Mouse (Mus musculus) embryonic facial prominence, embryonic 12.5 days (tissue): ENCODE results near the gene Slc9a7. TPM values are rescaled to one million over a fixed set of nuclear protein-coding genes. Genes with fewer than 3 reads are reported as not detected.

ENCODE experiments used
- ATAC-seq: fragments of 200-750 bp; cut with Nextera tagmentation; 2 replicates; pipeline ENCODE4 v1.8.0; 2017; ENCODE audit not compliant: insufficient number of reproducible peaks, insufficient read depth, low FRiP score, low TSS enrichment
- H3K27ac ChIP-seq: fragments of 300-500 bp; sonication (generic); 2 replicates; pipeline ENCODE4 v1.5.1; 2016; ENCODE audit warnings: mild to moderate bottlenecking
- H3K27me3 ChIP-seq: fragments of 300-500 bp; sonication (generic); 2 replicates; pipeline ENCODE4 v1.6.1; 2016; ENCODE audit warnings: mild to moderate bottlenecking, moderate library complexity
- H3K36me3 ChIP-seq: fragments of 300-500 bp; sonication (generic); 2 replicates; pipeline ENCODE4 v1.6.1; 2016; ENCODE audit warnings: mild to moderate bottlenecking
- H3K4me1 ChIP-seq: fragments of 300-500 bp; sonication (generic); 2 replicates; pipeline ENCODE4 v1.6.1; 2016
- H3K4me2 ChIP-seq: fragments of 300-500 bp; sonication (generic); replicated peaks from 2 replicates; pipeline ENCODE4 v1.6.1; 2016; ENCODE audit warnings: mild to moderate bottlenecking, moderate library complexity
- H3K4me3 ChIP-seq: fragments of 300-500 bp; sonication (generic); 2 replicates; pipeline ENCODE4 v1.5.1; 2016; ENCODE audit warnings: mild to moderate bottlenecking
- H3K9ac ChIP-seq: fragments of 300-500 bp; sonication (generic); 2 replicates; pipeline ENCODE4 v1.6.1; 2016; ENCODE audit warnings: mild to moderate bottlenecking, moderate library complexity
- H3K9me3 ChIP-seq: fragments of 300-500 bp; sonication (generic); 2 replicates; pipeline ENCODE4 v1.6.1; 2016; ENCODE audit warnings: mild to moderate bottlenecking, moderate library complexity
- WGBS: fragments of 180-500 bp; shearing (Covaris S2); methylation state at CpG from one replicate; pipeline ENCODE4 v1.1.7; 2016; 5-methylcytosine and 5-hydroxymethylcytosine counted together
- polyA plus RNA-seq: library from polyadenylated mRNA; unstranded; fragments of >200 nt; fragmentation: Nextera tagmentation; extraction: Ambion mirVana; gene quantifications from 2 replicates; pipeline ENCODE4 v1.2.1, GENCODE M21; 2016

The Slc9a7 gene
- polyA plus RNA-seq: 0.80 and 1.2 TPM in 2 replicates

DNA sequence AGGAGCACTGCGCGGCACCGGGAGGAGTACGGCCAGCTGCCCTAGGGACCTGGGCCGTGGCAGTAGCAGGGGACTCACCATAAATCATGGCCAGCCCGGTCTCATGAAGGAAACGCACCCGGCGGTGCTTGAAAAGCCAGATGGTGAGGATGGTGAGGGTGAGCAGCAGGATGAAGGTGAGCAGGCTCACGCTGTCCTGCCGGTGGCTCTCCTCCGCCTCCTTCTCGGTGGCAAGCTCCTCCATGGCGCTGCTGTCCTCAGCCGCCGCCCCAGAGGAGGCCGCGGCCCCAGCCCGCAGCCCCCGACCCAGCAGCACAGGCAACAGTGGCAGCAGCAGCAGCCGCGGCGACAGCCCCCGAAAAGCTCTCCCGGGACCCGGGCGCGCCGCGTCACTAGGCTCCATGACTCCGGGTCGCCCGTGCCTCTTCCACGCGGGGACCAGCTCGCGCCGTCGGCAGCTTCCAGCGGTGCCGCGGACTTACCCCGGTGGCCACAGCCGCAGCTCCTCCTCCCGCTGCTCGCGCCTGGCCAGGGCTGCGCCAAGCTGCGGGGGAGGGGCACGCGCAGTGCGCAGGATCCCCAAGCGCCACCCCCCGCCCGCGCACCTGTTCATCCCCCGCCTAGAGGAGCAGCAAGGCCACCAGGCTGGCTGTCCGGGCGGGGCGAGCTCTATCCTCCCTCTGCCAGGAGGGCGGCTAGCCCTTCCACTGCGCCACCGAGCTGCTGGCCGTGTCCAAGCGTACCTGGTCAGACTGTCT is at the start of gene Slc9a7:
Gene Slc9a7, minus strand, starts transcription at position 526 of the 758 bp plus-strand sequence.
- WGBS: 13% methylated on average over 42 of the region's 65 CpGs
- peak; percentile 82; the same call in 1 of the 2 replicates for ATAC-seq
- no peak within 1 kb of the TSS for H3K27ac ChIP-seq

DNA sequence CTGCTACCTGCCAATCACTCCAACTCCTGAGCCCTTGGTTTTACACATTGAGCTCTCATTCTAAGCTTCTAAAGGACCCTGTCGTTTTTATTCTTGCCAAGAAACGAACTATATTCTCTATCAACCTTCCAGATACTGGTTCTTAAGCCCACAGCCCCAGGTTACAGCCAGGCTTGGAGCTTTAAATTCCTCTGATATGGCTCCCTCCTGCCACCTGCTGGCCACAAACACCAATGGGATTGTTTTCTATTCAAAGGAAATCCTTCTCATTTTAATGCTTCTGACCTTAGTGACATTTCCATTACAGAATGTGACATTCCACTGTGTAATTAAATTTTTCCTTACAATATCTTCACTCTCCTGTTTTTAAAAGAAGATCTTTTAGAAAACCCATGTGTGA is 44.1 kb upstream of the Slc9a7 start:
- ATAC-seq: no peak
- Histone ChIP-seq H3K27me3 (no peaks in the 10 kb centered on the region), H3K4me3 (no peak overlapping the region), H3K4me1 (no peaks in the 10 kb centered on the region), H3K4me2 (no peak overlapping the region), H3K9me3 (no peaks in the 10 kb centered on the region), H3K27ac (no peak overlapping the region), H3K9ac (no peak overlapping the region), H3K36me3 (no peaks in the 10 kb centered on the region)
- 21% methylated on average over 2 of the region's 2 CpGs for WGBS

More for the DNA sequence above, at the start of gene Slc9a7:
- Histone ChIP-seq H3K4me3 (peak within 1 kb of the TSS; percentile 53), H3K4me2 (peak within 1 kb of the TSS; percentile 67), H3K9me3 (no peaks in the 10 kb centered on the region), H3K9ac (peak within 1 kb of the TSS; percentile 36), H3K4me1 (no peaks in the 10 kb centered on the region), H3K36me3 (no peaks in the 10 kb centered on the region), H3K27me3 (no peaks in the 10 kb centered on the region)

DNA sequence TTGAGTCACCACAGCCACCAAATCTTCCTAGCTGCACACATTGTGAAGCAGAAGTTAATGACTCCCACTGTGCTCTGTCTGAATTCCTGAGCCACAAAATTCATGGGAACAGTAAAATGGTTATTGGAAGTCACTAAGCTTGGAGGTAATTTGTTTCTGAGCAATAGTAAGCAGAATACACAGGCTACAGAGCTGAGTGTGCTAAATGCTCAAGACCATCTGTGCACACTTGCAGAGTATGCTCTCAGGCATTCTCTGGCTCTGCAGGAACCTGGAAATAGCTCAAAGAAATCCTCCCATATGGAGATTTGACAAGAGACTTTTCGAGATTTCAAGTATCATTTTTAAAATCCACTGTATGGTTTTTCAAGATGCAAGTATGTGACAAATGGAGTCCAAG is 41.1 kb upstream of the Slc9a7 start:
- Histone ChIP-seq H3K4me2 (no peak overlapping the region), H3K4me3 (no peak overlapping the region), H3K36me3 (no peaks in the 10 kb centered on the region), H3K9me3 (no peaks in the 10 kb centered on the region), H3K4me1 (no peaks in the 10 kb centered on the region), H3K9ac (no peak overlapping the region), H3K27me3 (no peaks in the 10 kb centered on the region), H3K27ac (no peak overlapping the region)
- WGBS: 60% methylated on average over 1 of the region's 1 CpGs
- no peak for ATAC-seq

DNA sequence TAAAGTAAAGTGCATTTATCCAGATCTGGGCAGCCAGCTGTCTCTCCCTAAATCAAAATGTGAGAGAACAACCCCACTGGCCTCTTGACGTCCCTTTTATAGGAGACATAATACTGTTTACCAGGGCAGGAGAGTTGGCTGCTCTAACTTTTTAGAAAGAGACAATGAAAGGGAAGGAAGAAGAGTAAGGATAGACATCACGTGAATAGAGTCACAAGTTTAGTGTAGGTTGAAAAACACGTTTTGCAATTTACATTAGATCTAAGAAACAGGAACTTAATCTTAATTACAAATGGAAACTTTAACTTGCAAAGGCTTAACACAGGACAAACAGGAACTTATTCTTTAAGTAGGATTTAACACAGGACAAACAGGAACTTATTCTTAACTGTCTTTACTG is 15.6 kb upstream of the Slc9a7 start:
- H3K27me3 ChIP-seq: no peaks in the 10 kb centered on the region
- no peak overlapping the region for H3K9ac ChIP-seq
- no peak overlapping the region for H3K4me3 ChIP-seq
- H3K36me3 ChIP-seq: no peaks in the 10 kb centered on the region
- no peak for ATAC-seq
- H3K27ac ChIP-seq: no peak overlapping the region
- WGBS: 31% methylated on average over 3 of the region's 3 CpGs
- H3K9me3 ChIP-seq: no peaks in the 10 kb centered on the region
- H3K4me2 ChIP-seq: no peak overlapping the region
- no peaks in the 10 kb centered on the region for H3K4me1 ChIP-seq

DNA sequence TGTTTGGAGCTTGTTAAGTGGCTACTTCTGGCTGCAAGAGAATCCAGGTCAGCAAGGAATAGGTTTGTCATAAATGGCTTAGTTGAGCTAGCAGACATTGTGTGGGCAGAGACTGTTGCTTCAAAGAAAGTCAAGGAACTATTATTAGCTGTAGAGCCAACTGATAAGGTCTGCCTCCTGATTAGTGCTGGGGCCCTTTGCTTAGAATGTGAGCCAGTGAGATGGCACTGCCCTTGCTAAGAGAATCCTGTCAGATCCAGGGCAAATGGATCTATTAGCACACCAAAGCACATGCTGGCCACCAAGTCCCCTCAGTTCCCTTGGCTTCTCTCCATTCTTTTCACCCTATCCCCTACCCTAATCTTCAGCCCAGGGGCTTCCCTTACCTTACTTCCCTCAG is 14.3 kb upstream of the Slc9a7 start:
- H3K27me3 ChIP-seq: no peaks in the 10 kb centered on the region
- no peaks in the 10 kb centered on the region for H3K36me3 ChIP-seq
- no peak for ATAC-seq
- H3K9ac ChIP-seq: no peak overlapping the region
- H3K4me3 ChIP-seq: no peak overlapping the region
- no peaks in the 10 kb centered on the region for H3K9me3 ChIP-seq
- no peak overlapping the region for H3K27ac ChIP-seq
- H3K4me2 ChIP-seq: no peak overlapping the region
- H3K4me1 ChIP-seq: no peaks in the 10 kb centered on the region

DNA sequence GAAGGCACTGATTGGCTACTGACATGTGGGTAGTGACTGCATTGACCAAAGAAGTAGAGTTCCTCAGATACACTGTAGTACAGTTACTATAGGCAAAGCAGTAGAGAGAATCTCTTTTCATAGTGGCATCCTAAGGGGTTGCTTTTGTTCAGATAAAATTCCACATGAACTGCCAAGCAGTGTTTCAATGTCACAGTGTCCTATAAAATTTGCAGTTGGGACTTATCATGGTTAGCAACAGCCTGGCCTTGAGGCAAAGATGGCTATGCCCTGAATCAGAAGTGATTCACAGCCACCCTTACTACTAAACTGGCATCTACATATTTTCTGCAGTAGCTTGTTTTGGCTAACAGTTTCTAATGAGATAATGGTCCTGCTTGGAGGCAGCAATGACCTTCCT is 11.7 kb upstream of the Slc9a7 start:
- Histone ChIP-seq H3K4me3 (no peak overlapping the region), H3K36me3 (no peaks in the 10 kb centered on the region), H3K27ac (no peak overlapping the region), H3K27me3 (no peaks in the 10 kb centered on the region), H3K4me1 (no peaks in the 10 kb centered on the region), H3K9ac (no peak overlapping the region), H3K4me2 (no peak overlapping the region), H3K9me3 (no peaks in the 10 kb centered on the region)
- ATAC-seq: no peak

DNA sequence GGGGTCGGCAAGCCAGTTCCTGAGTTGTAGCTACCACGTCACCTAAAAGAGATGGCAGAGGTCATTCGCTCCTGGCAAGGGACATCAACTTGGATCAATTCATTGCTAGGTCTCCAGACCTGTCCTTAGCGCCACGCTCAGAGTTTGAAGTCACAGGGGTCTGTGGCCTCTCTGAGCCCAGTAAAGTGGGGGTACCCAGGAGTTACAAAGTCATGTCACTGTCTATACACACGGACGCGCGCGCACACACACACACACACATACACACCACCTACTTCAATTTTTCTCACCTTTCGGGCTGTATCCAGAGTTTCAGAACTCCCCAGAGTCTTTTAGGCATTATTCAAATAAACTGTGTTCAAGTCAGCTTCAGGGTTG is 422 bp upstream of the Slc9a7 start:
- Histone ChIP-seq H3K27me3 (no peaks in the 10 kb centered on the region), H3K4me3 (peak overlapping the region; percentile 53), H3K9ac (no peak overlapping the region), H3K36me3 (no peaks in the 10 kb centered on the region), H3K27ac (no peak overlapping the region), H3K4me1 (no peaks in the 10 kb centered on the region), H3K9me3 (no peaks in the 10 kb centered on the region), H3K4me2 (peak overlapping the region; percentile 67)
- 36% methylated on average over 11 of the region's 11 CpGs for WGBS
- no peak for ATAC-seq

DNA sequence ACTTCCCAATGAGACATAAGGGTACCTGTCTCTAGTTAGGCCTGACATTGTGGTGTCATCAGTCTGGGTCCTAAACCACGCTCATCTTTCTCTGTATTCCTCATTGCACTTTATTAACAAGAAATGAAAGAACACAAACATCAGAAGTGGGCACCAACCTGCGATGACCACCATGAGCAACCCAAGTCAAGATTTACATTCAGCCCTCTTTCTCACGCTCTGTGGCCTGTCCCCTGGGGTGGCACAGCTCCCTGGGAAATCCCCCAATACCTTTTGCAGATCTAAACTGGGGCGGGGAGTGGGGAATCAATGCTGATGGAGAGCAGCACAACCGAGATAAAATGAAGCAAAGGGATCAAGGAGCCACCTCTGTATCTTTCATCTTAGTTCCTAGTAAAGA is 892 bp downstream of the Slc9a7 start:
- Histone ChIP-seq H3K9ac (no peak overlapping the region), H3K4me3 (peak overlapping the region; percentile 53), H3K27ac (no peak overlapping the region), H3K9me3 (no peaks in the 10 kb centered on the region), H3K4me2 (peak overlapping the region; percentile 67), H3K4me1 (no peaks in the 10 kb centered on the region), H3K36me3 (no peaks in the 10 kb centered on the region), H3K27me3 (no peaks in the 10 kb centered on the region)
- no peak for ATAC-seq
- 19% methylated on average over 5 of the region's 5 CpGs for WGBS

DNA sequence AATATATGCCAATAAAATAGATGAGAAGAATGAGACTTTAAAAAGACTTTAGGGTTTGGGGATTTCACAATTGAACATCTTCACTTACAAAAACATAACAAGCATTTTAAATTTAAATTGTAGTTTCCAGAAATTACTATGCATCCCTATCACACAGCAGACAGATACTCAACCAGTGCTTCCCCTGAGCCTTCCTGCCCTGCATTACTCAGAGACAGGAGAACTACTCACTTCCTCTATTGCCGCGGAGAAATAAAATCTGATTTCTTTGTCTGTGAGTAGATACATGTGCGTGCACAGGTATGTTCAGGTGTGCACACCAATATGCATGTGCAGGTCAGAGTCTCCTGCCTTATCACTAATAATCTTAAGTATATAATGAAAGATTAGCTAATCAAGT is 2.9 kb downstream of the Slc9a7 start:
- Histone ChIP-seq H3K4me2 (no peak overlapping the region), H3K9ac (no peak overlapping the region), H3K4me1 (no peaks in the 10 kb centered on the region), H3K27ac (no peak overlapping the region), H3K9me3 (no peaks in the 10 kb centered on the region), H3K36me3 (no peaks in the 10 kb centered on the region), H3K4me3 (no peak overlapping the region), H3K27me3 (no peaks in the 10 kb centered on the region)
- ATAC-seq: no peak
- WGBS: 88% methylated on average over 3 of the region's 3 CpGs

DNA sequence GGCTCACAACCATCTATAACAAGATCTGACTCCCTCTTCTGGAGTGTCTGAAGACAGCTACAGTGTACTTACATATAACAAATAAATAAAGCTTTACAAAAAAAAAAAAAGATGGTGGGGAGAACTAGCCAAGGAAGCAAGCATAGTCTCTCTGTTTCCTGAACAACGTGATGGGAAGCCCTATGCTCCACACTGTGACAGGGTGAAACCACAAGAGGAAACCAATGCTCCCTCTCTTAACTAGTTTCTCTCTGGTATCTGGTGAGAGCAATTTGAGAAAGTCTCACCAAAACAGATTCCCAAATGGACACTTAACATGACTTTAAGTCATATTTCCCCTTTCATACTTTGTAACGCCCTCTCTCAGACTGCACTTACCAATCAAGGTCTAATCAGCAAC is 5.4 kb downstream of the Slc9a7 start:
- Histone ChIP-seq H3K27me3 (no peaks in the 10 kb centered on the region), H3K4me3 (no peak overlapping the region), H3K9me3 (no peaks in the 10 kb centered on the region), H3K9ac (no peak overlapping the region), H3K4me1 (no peaks in the 10 kb centered on the region), H3K36me3 (no peaks in the 10 kb centered on the region), H3K27ac (no peak overlapping the region), H3K4me2 (no peak overlapping the region)
- no peak for ATAC-seq
- WGBS: 67% methylated on average over 2 of the region's 2 CpGs

DNA sequence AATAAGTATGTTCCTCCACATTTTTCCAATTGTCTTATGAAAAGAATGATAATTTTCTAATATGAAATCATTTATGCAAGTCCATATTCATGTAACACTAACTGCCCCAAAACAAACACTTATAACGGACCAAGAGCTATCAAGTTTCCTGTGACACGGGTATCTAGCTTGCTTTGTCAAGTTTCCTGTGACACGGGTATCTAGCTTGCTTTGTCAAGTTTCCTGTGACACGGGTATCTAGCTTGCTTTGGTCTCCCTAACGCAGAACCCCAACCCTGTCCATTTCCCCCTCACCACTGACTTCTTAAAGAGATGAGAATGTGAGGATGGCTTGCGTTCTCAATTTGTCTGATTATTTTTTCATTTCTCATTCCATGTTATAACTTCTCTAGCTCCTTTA is 12.2 kb downstream of the Slc9a7 start:
- Histone ChIP-seq H3K36me3 (no peaks in the 10 kb centered on the region), H3K9ac (no peak overlapping the region), H3K9me3 (no peaks in the 10 kb centered on the region), H3K4me1 (no peaks in the 10 kb centered on the region), H3K4me2 (no peak overlapping the region), H3K4me3 (no peak overlapping the region), H3K27ac (no peak overlapping the region), H3K27me3 (no peaks in the 10 kb centered on the region)
- 71% methylated on average over 6 of the region's 6 CpGs for whole genome bisulfite sequencing
- no peak for ATAC-seq

DNA sequence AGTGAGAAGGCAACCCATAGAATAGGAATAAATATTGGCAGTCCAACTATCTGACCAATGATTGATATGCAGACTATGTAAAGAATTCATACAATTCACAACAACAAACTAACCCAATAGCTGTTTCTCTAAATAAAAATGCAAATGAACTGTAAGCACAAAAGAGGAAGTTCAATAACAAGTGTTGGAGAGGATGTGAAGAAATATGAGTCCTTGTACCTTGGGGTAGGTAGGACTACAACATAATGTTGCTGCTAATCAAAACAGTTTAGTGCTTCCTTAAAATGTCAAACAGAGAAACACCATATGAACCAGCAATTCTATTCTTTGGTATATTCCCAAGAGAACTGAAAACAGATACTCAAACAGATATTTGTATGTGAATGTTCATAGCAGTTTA is 17.8 kb downstream of the Slc9a7 start:
- Histone ChIP-seq H3K4me3 (no peak overlapping the region), H3K4me2 (no peak overlapping the region)

DNA sequence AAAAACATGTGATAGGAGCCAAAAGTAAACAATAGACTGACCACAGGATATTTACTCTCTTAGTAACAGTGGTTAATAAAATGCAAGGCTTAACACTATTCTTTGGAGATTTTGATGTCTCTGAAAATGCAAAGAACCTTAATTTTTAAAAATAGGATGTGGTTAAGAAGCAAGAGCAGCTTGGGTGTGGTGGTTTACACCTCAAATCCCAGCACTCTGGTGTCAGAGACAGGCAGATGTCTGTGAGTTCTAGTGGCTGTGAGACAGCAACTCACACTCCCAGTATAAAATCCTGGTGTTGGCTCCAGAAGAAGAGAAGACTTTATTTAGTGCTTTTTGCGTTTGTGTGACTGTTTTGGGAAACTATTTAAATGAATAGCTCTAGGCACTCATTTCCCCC is 19.6 kb downstream of the Slc9a7 start:
- no peaks in the 10 kb centered on the region for H3K36me3 ChIP-seq
- no peaks in the 10 kb centered on the region for H3K4me1 ChIP-seq
- no peak overlapping the region for H3K9ac ChIP-seq
- H3K27me3 ChIP-seq: no peaks in the 10 kb centered on the region
- H3K4me3 ChIP-seq: no peak overlapping the region
- WGBS: 39% methylated on average over 1 of the region's 1 CpGs
- H3K27ac ChIP-seq: no peak overlapping the region
- H3K4me2 ChIP-seq: no peak overlapping the region
- H3K9me3 ChIP-seq: no peaks in the 10 kb centered on the region
- ATAC-seq: no peak

More for the DNA sequence above, 17.8 kb downstream of the Slc9a7 start:
- Histone ChIP-seq H3K27me3 (no peaks in the 10 kb centered on the region), H3K4me1 (no peaks in the 10 kb centered on the region), H3K27ac (no peak overlapping the region), H3K36me3 (no peaks in the 10 kb centered on the region), H3K9me3 (no peaks in the 10 kb centered on the region), H3K9ac (no peak overlapping the region)
- no peak for ATAC-seq
